In genomic region chr9:55257105-55257504, GRCm38 (mm10) we compare ENCODE assay signal across 27 mouse cellular contexts. TPM values are rescaled to one million over a fixed set of nuclear protein-coding genes. Genes with fewer than 3 reads are reported as not detected.
DNase-seq lines count a peak whose midpoint lies in the region; ATAC-seq and TF ChIP-seq lines count a peak whose summit lies in the region.
"Had no signal": no experiment of that assay in that cellular context is flagged by ENCODE, and none has a peak within 500 bp of the region (broad histone marks: within the 10 kb centered on the region; RNA-seq: fewer than 3 reads in every experiment).

No protein-coding gene starts in this region.

- no peak for TF ChIP-seq POLR2A in bone marrow macrophage, adult 2 months (IDR thresholded peaks at IDR 0.05; ENCODE audit: borderline replicate concordance, low read depth, low read length)

- no peak for DNase-seq in left cerebral cortex, adult 18-20 months (ENCODE audit: low spot score in 2 of 2)
- no peak for DNase-seq in spleen, postnatal 10 days (ENCODE audit: low spot score in 2 of 2)
- DNase-seq: adrenal gland, adult 8-10 months; adrenal gland, postnatal 14 days; adrenal gland, postnatal 36 days; B cell, adult 2 months; cerebellum, adult 11-12 months; cerebellum, adult 2 months; cerebellum, adult 9-10 months; cerebellum, postnatal 10 days; cerebellum, postnatal 25 days; forebrain, postnatal 0 days had no signal

- no peak for TF ChIP-seq CTCF in bone marrow macrophage, adult 2 months (IDR thresholded peaks at IDR 0.05; ENCODE audit: low read depth, low read length)

- H3K4me2 ChIP-seq in forebrain, embryonic 16.5 days (ENCODE audit: low read length): no peak overlapping the region
- H3K4me2 ChIP-seq: embryonic facial prominence, embryonic 12.5 days; forebrain, embryonic 12.5 days had no signal

- H3K36me3 ChIP-seq in forebrain, embryonic 16.5 days (ENCODE audit: control insufficient read depth, insufficient read depth): no peaks in the 10 kb centered on the region
- H3K36me3 ChIP-seq: embryonic facial prominence, embryonic 10.5 days; embryonic facial prominence, embryonic 12.5 days; forebrain, embryonic 10.5 days; forebrain, embryonic 12.5 days; G1E had no signal

- H3K4me1 ChIP-seq in bone marrow macrophage, adult 2 months (ENCODE audit: control insufficient read depth, insufficient read depth, low read length): peaks cover 44% of the 10 kb centered on the region
- no peaks in the 10 kb centered on the region for H3K4me1 ChIP-seq in forebrain, embryonic 16.5 days (replicated peaks; ENCODE audit: control insufficient read depth, insufficient read depth, low read length)
- H3K4me1 ChIP-seq: embryonic facial prominence, embryonic 10.5 days; embryonic facial prominence, embryonic 12.5 days; forebrain, embryonic 10.5 days; forebrain, embryonic 12.5 days had no signal

- WGBS in forebrain, embryonic 16.5 days: 80% methylated on average over 2 of the region's 2 CpGs

- no peak overlapping the region for H3K9ac ChIP-seq in forebrain, embryonic 16.5 days (replicated peaks; ENCODE audit: low read depth, low read length)
- H3K9ac ChIP-seq: embryonic facial prominence, embryonic 12.5 days; forebrain, embryonic 12.5 days; forebrain, postnatal 0 days had no signal

- no peaks in the 10 kb centered on the region for H3K27me3 ChIP-seq in forebrain, embryonic 16.5 days (replicated peaks; ENCODE audit: control insufficient read depth, insufficient read depth, low read length)
- H3K27me3 ChIP-seq: CH12.LX; embryonic facial prominence, embryonic 12.5 days; forebrain, embryonic 12.5 days; Patski had no signal

- H3K4me3 ChIP-seq in bone marrow macrophage, adult 2 months (ENCODE audit: insufficient read depth, low read length): no peak overlapping the region
- H3K4me3 ChIP-seq in forebrain, embryonic 16.5 days (replicated peaks; ENCODE audit: low read length): no peak overlapping the region
- H3K4me3 ChIP-seq: embryonic facial prominence, embryonic 10.5 days; embryonic facial prominence, embryonic 12.5 days; erythroblast, embryonic 14.5 days; forebrain, embryonic 10.5 days; forebrain, embryonic 12.5 days had no signal

- no peaks in the 10 kb centered on the region for H3K9me3 ChIP-seq in forebrain, embryonic 16.5 days (ENCODE audit: control insufficient read depth, low read length)
- H3K9me3 ChIP-seq: embryonic facial prominence, embryonic 10.5 days; embryonic facial prominence, embryonic 12.5 days; forebrain, embryonic 10.5 days; forebrain, embryonic 12.5 days; G1E had no signal

- H3K27ac ChIP-seq in bone marrow macrophage, adult 2 months (ENCODE audit: insufficient read depth, low read depth, low read length): peak overlapping the region; percentile 49
- no peak overlapping the region for H3K27ac ChIP-seq in forebrain, embryonic 16.5 days (ENCODE audit: low read length)
- H3K27ac ChIP-seq: embryonic facial prominence, embryonic 10.5 days; embryonic facial prominence, embryonic 12.5 days; forebrain, embryonic 10.5 days; forebrain, embryonic 12.5 days had no signal

- ATAC-seq in granulocyte monocyte progenitor cell, adult 5-6 weeks (replicated peaks; ENCODE audit: poor library complexity, severe bottlenecking): peak; percentile 70
- ATAC-seq in megakaryocyte, adult 5-6 weeks (ENCODE audit: poor library complexity, severe bottlenecking): peak; percentile 54
- no peak for ATAC-seq in forebrain, embryonic 16.5 days
- ATAC-seq: activated CD4-positive, CD25-positive, alpha-beta regulatory T cell, adult 4 months; CD4-positive, CD25-positive, alpha-beta regulatory T cell, adult 4 months; forebrain, embryonic 14.5 days; forebrain, postnatal 0 days; Patski had no signal

RNA-seq across cellular contexts. Expression of gene Fbxo22, which starts 48.4 kb away (rescaled TPM):
- 27.9 and 29.4 TPM in 2 replicates for polyA plus RNA-seq in bone marrow macrophage, adult 2 months (2012; ENCODE audit: insufficient read depth, insufficient read length, missing spikeins)
- 50.3 and 51.3 TPM in 2 replicates for total RNA-seq in granulocyte monocyte progenitor cell, adult 5-6 weeks (2014; fragmentation: Nextera tagmentation)
- 51.9 and 63.0 TPM in 2 replicates for total RNA-seq in granulocyte monocyte progenitor cell, adult 5-6 weeks (2017)
- total RNA-seq in megakaryocyte, adult 5-6 weeks (2015): 42.4 and 44.7 TPM in 2 replicates
- 41.0 and 49.4 TPM in 2 replicates for total RNA-seq in megakaryocyte, adult 5-6 weeks (2017)
- total RNA-seq in left cerebral cortex, adult 18-20 months (2021): 10 to 100 TPM; 43.9 to 45.7 TPM
- 91.4 and 93.5 TPM in 2 replicates for polyA plus RNA-seq in forebrain, embryonic 16.5 days (2015; fragmentation: Nextera tagmentation; extraction: Ambion mirVana)
